Mouse (Mus musculus): ENCODE measurements around the gene Ctsd. TPM values are rescaled to one million over a fixed set of nuclear protein-coding genes. Genes with fewer than 3 reads are reported as not detected.

Gene Ctsd
- polyA plus RNA-seq, 1 experiment from 2014 or later, result 295 TPM

DNA sequence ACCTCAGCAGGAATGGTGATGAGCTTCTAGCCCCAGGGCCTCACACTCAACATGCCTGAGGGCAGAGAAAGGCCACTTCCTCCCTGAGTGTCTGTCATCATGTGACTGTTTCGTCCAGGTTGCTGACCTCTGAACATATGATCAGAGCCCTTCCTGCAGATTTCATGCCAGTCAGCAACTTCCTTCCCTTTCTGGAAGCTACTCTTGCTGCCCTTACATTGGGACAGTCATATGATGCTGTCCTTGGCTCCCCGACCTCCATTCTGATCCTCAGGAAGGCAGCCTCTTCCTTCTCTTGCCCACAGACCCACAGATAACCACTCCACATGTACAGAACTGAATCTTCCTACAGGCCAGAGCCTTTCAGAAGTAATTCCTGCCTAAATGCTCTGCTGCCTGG is 10.2 kb upstream of the Ctsd start:
- Histone ChIP-seq H3K4me1 (peaks cover 70% of the 10 kb centered on the region), H3K36me3 (no peaks in the 10 kb centered on the region), H3K9me3 (replicated peaks) (no peaks in the 10 kb centered on the region), H3K4me3 (no peak overlapping the region), H3K4me2 (no peak overlapping the region), H3K27ac (peak overlapping the region; percentile 88), H3K9ac (no peak overlapping the region), H3K27me3 (replicated peaks) (no peaks in the 10 kb centered on the region)
- 35% methylated on average over 2 of the region's 2 CpGs for WGBS (ENCODE audit: insufficient replicate concordance)
- no peak for ATAC-seq

DNA sequence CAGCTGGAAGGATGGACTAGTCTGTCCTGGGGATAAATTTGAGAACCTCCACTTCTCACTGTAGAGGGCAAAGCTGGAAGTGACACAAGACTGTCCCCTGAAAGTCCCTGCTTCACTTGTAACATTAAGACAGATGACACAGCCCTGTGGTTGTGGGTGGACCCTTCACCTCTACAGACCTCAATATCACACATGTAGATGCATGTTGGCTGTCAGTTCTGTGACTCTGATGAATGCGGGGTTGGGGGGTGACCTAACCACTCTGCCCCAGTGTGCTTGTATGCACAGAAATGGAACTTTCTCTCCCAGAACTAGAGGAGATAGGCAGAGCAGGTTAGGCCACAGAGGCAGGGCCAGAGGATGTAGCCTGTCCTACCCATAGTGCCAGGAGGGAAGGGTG is 8.8 kb upstream of the Ctsd start:
- no peaks in the 10 kb centered on the region for H3K36me3 ChIP-seq
- 82% methylated on average over 1 of the region's 1 CpGs for WGBS (ENCODE audit: insufficient replicate concordance)

DNA sequence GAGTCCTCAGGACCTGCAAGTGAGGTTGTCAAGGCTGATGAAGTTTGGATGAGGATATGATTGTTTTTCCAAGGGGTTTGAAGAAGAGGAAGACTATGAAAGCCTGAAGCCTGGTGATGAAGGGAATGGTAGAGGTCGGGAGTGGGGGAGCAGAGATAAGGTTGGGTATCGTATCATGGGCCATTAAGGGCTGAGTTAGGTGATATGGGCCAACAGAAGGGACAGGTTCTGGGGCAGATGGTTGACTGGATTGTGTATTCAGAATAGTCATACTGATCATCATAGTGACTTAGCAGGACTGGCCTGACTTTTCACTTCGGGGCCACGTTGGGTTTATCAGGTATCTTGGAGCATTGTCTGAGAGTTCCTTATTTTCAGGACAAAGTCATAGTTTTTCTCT is 7.6 kb upstream of the Ctsd start:
- Histone ChIP-seq H3K4me3 (no peak overlapping the region), H3K36me3 (no peaks in the 10 kb centered on the region), H3K9me3 (replicated peaks) (no peaks in the 10 kb centered on the region), H3K27me3 (replicated peaks) (no peaks in the 10 kb centered on the region), H3K9ac (no peak overlapping the region), H3K4me2 (no peak overlapping the region), H3K27ac (peak overlapping the region; percentile 88), H3K4me1 (peaks cover 93% of the 10 kb centered on the region)
- WGBS (ENCODE audit: insufficient replicate concordance), result 22% methylated on average over 4 of the region's 4 CpGs
- peak; percentile 58 for ATAC-seq

More for the DNA sequence above, 8.8 kb upstream of the Ctsd start:
- Histone ChIP-seq H3K4me1 (peaks cover 85% of the 10 kb centered on the region), H3K9me3 (replicated peaks) (no peaks in the 10 kb centered on the region), H3K27ac (peak overlapping the region; percentile 88), H3K4me2 (no peak overlapping the region), H3K9ac (no peak overlapping the region), H3K4me3 (no peak overlapping the region), H3K27me3 (replicated peaks) (no peaks in the 10 kb centered on the region)
- no peak for ATAC-seq

DNA sequence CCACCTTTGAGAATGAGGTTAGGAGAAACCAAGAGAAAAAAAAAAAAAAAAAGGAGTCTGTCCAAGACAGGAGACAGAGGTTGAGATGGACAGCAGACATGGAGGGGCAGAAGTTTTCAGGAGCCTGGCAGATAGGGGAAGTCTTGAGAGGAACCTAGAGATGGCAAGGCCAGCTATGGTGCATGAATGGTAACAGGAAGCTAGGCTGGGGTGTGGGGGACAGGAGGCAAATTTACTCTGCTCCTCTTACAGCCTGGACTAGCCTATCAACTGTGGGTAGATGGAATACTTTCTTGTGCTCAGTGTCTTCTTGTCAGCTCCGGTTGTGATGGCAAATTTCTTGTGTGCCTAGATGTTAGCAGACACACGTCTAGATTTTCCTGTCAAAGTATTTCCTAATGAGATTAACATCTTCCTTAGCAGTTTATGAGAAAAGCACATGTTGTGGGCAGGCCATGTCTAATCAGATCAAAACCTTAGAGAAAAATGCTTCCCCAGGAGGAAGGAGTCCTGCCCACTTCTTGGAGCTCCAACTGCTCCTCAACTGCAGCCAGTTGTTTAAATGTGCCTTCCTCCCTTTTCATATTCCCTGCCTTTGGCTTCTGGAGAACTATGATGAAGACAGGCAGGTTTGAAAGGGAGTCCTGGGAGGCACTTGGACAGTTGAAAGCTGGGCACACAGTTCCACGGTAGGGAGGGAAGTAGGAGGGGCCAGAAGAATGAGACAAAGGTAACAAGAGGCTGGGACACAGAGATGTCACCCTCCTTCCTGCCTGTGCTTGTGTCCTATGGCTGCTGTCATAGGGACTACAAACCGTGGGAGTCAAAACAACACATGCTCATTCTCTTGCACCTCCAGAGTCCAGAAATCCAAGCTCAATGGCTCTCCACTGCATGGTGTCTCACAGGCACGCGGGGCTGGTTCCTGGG is 6.7 kb upstream of the Ctsd start:
- no peaks in the 10 kb centered on the region for H3K27me3 ChIP-seq (replicated peaks)
- peak overlapping the region; percentile 88 for H3K27ac ChIP-seq
- H3K4me1 ChIP-seq, result peaks cover 84% of the 10 kb centered on the region
- no peak for ATAC-seq
- no peak overlapping the region for H3K4me2 ChIP-seq
- 47% methylated on average over 6 of the region's 6 CpGs for WGBS (ENCODE audit: insufficient replicate concordance)
- H3K4me3 ChIP-seq, result no peak overlapping the region
- H3K36me3 ChIP-seq, result no peaks in the 10 kb centered on the region
- H3K9ac ChIP-seq, result no peak overlapping the region
- no peaks in the 10 kb centered on the region for H3K9me3 ChIP-seq (replicated peaks)

DNA sequence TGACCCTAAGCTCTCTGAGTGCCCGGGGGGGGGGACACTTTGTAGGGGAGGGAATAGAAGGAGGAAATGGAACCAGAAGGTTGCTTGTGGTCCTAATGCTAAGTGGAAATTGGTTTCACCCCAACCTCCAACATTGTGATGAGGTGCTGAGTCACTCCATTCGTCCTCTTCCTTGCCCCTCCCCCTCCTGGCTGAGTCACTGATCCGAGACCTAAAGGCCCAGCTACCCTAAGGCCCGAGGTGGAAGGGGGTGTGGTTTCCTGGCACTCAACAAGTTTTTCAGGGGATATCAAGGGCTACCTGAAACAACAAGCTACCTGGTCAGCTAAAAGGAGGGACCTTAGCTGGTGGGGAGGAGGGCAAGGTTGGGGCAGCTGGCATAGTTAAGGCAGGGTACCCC is 5.4 kb upstream of the Ctsd start:
- no peaks in the 10 kb centered on the region for H3K27me3 ChIP-seq (replicated peaks)
- H3K36me3 ChIP-seq, result no peaks in the 10 kb centered on the region
- peak overlapping the region; percentile 57 for H3K9ac ChIP-seq
- peaks cover 80% of the 10 kb centered on the region for H3K4me1 ChIP-seq
- peak overlapping the region; percentile 36 for H3K4me2 ChIP-seq
- 7% methylated on average over 4 of the region's 4 CpGs for WGBS (ENCODE audit: insufficient replicate concordance)
- ATAC-seq, result peak; percentile 85
- H3K9me3 ChIP-seq (replicated peaks), result no peaks in the 10 kb centered on the region
- H3K4me3 ChIP-seq, result no peak overlapping the region
- peak overlapping the region; percentile 88 for H3K27ac ChIP-seq

DNA sequence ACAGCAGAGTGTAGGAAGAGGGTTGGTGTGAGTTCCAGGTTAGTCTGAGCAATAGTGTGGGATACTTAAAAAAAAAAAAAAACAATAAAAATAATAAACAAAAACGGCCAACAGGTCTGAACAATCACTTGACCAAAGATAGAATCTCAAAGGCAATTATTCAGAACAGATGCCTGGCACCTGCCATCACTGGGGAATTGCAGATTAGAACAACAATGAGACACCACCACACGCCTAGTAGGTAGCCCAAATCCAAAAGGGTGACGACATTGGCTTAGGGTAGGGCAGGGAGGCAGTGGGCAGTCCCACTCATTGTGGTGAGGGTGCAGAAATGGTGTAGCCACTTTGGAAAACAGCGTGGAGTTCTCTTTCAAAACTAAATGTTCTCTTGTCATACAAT is 3.8 kb upstream of the Ctsd start:
- peaks cover 75% of the 10 kb centered on the region for H3K4me1 ChIP-seq
- no peak overlapping the region for H3K9ac ChIP-seq
- H3K36me3 ChIP-seq, result no peaks in the 10 kb centered on the region
- no peak overlapping the region for H3K4me3 ChIP-seq
- WGBS (ENCODE audit: insufficient replicate concordance), result 74% methylated on average over 4 of the region's 4 CpGs
- H3K27ac ChIP-seq, result peak overlapping the region; percentile 88
- no peak overlapping the region for H3K4me2 ChIP-seq
- no peaks in the 10 kb centered on the region for H3K27me3 ChIP-seq (replicated peaks)
- ATAC-seq, result no peak
- H3K9me3 ChIP-seq (replicated peaks), result no peaks in the 10 kb centered on the region

DNA sequence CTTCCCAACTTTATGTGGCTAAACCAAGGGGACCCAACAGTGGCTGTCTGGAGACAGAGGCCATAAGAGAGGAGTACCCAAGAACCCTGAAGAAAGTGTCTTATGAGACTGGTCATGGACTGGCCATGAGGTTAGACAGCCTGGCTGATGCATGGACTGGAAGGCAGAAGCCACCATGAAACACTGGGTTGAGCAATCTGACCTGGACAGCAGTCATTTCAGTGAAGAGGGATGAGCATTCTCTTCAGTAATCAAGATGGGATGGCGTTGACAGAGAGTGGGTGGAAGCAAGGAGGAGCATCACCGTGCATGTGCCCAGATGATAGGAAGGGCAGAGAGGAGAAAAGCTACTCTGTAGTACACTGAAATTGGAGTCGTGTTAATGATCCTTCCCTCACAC is 3.3 kb upstream of the Ctsd start:
- Histone ChIP-seq H3K9ac (no peak overlapping the region), H3K4me2 (no peak overlapping the region), H3K27me3 (replicated peaks) (no peaks in the 10 kb centered on the region), H3K4me3 (no peak overlapping the region), H3K9me3 (replicated peaks) (no peaks in the 10 kb centered on the region), H3K4me1 (peaks cover 75% of the 10 kb centered on the region), H3K27ac (peak overlapping the region; percentile 38; the same call in 1 of the 2 replicates), H3K36me3 (0 out of 2 replicates have a peak, but pooled peaks cover 4% of the 10 kb centered on the region)
- 61% methylated on average over 3 of the region's 3 CpGs for WGBS (ENCODE audit: insufficient replicate concordance)
- ATAC-seq, result no peak

DNA sequence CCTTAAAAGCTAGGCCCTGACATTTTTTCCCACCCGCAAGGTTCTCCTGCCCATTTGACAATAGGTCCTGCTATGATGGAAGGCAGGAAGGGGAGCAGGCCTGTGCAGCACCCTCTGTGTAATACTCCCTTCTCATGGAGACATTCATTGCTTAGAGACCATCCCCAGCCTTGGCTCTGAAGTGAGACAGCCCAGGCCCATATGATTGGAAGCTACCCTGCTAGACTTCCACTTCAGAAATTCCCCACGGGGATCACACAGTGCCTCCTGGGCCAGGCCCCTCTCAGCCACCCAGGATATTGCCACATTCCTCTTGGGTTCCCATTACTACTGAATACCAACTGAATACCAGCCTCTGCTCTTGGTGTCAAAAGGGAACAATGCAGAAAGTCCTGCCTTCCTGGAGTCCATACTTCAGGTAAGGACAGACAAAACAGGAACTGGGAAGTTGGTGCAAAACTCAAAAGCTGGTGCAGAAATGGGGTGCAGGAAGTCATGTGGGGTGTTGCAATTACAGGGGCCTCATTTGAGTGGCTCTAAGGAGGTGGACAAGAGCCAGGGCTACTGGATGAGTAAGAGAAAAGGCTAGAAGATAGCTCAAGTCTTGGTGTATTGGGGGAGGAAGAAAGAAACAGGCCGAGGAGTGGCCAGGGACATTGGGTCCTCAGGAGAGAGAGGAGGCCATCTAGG is 2.3 kb upstream of the Ctsd start:
- Histone ChIP-seq H3K4me1 (peaks cover 75% of the 10 kb centered on the region), H3K36me3 (peaks cover 14% of the 10 kb centered on the region), H3K9ac (no peak overlapping the region), H3K27ac (peak overlapping the region; percentile 38), H3K4me2 (no peak overlapping the region), H3K27me3 (replicated peaks) (no peaks in the 10 kb centered on the region), H3K9me3 (replicated peaks) (no peaks in the 10 kb centered on the region), H3K4me3 (no peak overlapping the region)
- 80% methylated on average over 3 of the region's 3 CpGs for whole genome bisulfite sequencing (ENCODE audit: insufficient replicate concordance)
- no peak for ATAC-seq

DNA sequence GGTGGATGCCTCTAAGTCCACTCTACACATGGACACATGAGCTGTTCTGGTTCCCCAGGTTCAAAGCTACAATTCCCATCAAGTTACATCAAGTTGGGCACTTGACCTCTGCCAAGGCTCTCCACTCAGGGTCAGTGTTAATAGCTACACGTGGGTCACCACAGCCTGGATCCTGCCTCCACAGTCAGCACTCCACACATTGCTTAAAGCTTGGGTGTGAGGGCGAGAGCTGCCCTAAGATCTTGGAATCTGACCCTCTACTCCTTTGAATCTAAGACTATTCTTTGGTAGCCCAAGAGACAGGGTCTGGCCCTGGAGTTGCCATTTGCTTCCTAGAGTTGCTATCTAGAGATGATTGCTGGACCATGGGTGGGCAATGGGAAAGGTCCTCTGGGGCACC is 902 bp upstream of the Ctsd start:
- H3K4me2 ChIP-seq, result peak overlapping the region; percentile 84
- H3K9ac ChIP-seq, result peak overlapping the region; percentile 52; the same call in 1 of the 2 replicates
- peaks cover 28% of the 10 kb centered on the region for H3K36me3 ChIP-seq
- no peaks in the 10 kb centered on the region for H3K27me3 ChIP-seq (replicated peaks)
- peak overlapping the region; percentile 93 for H3K27ac ChIP-seq
- no peak for ATAC-seq
- WGBS (ENCODE audit: insufficient replicate concordance), result 90% methylated on average over 2 of the region's 2 CpGs
- H3K4me1 ChIP-seq, result peaks cover 75% of the 10 kb centered on the region
- H3K9me3 ChIP-seq (replicated peaks), result no peaks in the 10 kb centered on the region
- H3K4me3 ChIP-seq, result no peak overlapping the region

DNA sequence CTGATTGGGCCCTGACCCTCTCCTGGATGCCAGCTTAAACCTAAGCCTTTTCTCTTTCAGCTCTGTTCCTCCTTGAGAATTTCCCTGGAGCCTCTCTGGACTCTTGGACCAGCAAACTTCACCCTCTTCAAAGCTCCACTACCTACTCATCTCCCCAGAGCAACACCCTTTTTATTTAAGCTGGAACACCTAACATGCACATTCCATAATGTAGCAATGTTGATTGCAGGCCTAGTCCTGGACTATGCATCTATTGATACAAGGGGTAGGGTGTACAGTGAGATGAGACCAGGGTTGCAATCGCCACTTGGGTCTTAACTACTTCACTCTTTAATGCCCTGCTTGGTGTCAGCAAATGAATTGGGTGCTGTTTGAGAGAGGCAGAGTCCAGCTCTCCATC is 360 bp upstream of the Ctsd start:
- ATAC-seq, result no peak
- peaks cover 34% of the 10 kb centered on the region for H3K36me3 ChIP-seq
- 95% methylated on average over 1 of the region's 1 CpGs for WGBS (ENCODE audit: insufficient replicate concordance)
- peak overlapping the region; percentile 84 for H3K4me2 ChIP-seq
- H3K27me3 ChIP-seq (replicated peaks), result no peaks in the 10 kb centered on the region
- H3K9ac ChIP-seq, result peak overlapping the region; percentile 52
- H3K4me3 ChIP-seq, result peak overlapping the region; percentile 81
- H3K4me1 ChIP-seq, result peaks cover 75% of the 10 kb centered on the region
- no peaks in the 10 kb centered on the region for H3K9me3 ChIP-seq (replicated peaks)
- H3K27ac ChIP-seq, result peak overlapping the region; percentile 93

DNA sequence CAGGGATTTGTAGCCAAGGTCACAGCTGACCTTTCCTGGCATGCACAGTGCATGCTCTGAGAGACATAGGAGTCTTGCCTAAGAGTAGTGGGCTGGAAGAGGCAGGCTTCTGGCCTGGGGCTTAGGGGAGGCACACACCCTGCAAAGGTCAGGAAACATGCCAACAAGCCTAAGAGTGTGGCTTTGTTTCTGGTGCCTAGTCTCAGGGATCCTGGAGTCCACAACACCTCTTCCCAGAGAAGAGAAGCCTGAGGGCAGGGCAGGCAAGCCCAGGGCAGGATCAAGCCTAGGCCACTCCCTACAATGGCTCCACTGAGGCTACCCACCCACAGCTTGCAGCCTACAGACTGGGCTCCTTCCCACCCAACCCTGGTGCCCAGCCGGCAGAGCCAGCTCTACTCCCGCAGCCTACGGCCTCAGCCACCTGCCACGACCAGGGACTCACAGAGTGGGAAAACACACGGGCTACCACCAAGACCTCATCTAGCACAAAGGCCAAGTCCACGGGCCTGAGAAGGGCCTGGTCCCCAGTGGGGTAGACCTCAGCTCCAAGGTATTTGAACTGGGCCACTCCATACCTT is 1.1 kb downstream of the Ctsd start:
- peak; percentile 69 for ATAC-seq
- peaks cover 48% of the 10 kb centered on the region for H3K36me3 ChIP-seq
- H3K4me1 ChIP-seq, result peaks cover 73% of the 10 kb centered on the region
- peak overlapping the region; percentile 95 for H3K9ac ChIP-seq
- peak overlapping the region; percentile 84 for H3K4me2 ChIP-seq
- no peaks in the 10 kb centered on the region for H3K27me3 ChIP-seq (replicated peaks)
- peak overlapping the region; percentile 93 for H3K27ac ChIP-seq
- peak overlapping the region; percentile 81 for H3K4me3 ChIP-seq
- WGBS (ENCODE audit: insufficient replicate concordance), result 41% methylated on average over 6 of the region's 6 CpGs
- no peaks in the 10 kb centered on the region for H3K9me3 ChIP-seq (replicated peaks)

All from liver, embryonic 12.5 days (tissue).